Mouse (Mus musculus): ENCODE data around the gene Fam129b.
"Not testable (repeated sequence)": the region's sequence is repeated elsewhere in the genome, so short reads cannot be mapped to it uniquely, and the experiment has no call there.

GRCm38 (mm10) chr2:32853716-32854115 is 22.2 kb upstream of the Fam129b start:
- TF ChIP-seq CTCF (IDR thresholded peaks at IDR 0.05; ENCODE audit: extremely low read depth, insufficient read length, insufficient replicate concordance, low read depth, low read length); POLR2A (IDR thresholded peaks at IDR 0.05; ENCODE audit: low read depth, low read length): not testable (repeated sequence)
